Mouse (Mus musculus): ENCODE results near the gene Gucd1. TPM values are rescaled to one million over a fixed set of nuclear protein-coding genes. Genes with fewer than 3 reads are reported as not detected.
"Not testable (repeated sequence)": the region's sequence is repeated elsewhere in the genome, so short reads cannot be mapped to it uniquely, and the experiment has no call there.

The Gucd1 gene
- 17.5 and 18.2 TPM in 2 replicates for polyA plus RNA-seq (2015; fragmentation: Nextera tagmentation; extraction: Ambion mirVana)

DNA sequence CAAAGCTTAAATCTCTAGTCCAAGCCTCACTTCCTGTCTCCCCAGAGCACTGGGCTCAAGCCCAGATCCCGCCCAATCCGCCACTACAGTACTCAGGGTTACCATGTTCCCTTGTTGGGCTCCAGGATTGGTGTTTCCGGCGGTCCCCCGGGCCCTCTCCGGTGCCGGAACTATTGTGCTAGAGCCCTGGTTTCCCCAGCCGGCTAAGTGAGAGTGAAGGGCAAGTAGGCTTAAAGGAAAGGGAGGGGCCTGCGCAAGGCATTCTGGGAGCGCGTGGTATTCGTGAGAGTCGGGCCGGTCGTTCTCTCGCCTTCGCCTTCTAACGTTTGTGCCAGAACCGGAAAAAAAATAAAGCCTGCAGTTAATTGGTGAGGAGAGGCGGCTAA lies at the start of gene Gucd1:
TSS of gene Gucd1 (minus strand) at position 215 of the 386 bp plus-strand sequence.
- DNase-seq (ENCODE audit: low spot score), result peak; percentile 96

- DNase-seq (ENCODE audit: low spot score), result not testable (repeated sequence)
Observed at GRCm38 (mm10) chr10:75566765-75567164, 49.0 kb upstream of the Gucd1 start.

GRCm38 (mm10) chr10:75566321-75566720 lies 48.5 kb upstream of the Gucd1 start:
- DNase-seq (ENCODE audit: low spot score), result no peak

GRCm38 (mm10) chr10:75565906-75566305 lies 48.1 kb upstream of the Gucd1 start:
- no peak for DNase-seq (ENCODE audit: low spot score)

- peak; percentile 88 for DNase-seq (ENCODE audit: low spot score)
Observed at GRCm38 (mm10) chr10:75565436-75565835, 47.7 kb upstream of the Gucd1 start.

GRCm38 (mm10) chr10:75564687-75565265 lies 47.0 kb upstream of the Gucd1 start:
- DNase-seq (ENCODE audit: low spot score), result no peak

GRCm38 (mm10) chr10:75562596-75562995 lies 44.8 kb upstream of the Gucd1 start:
- no peak for DNase-seq (ENCODE audit: low spot score)

DNA sequence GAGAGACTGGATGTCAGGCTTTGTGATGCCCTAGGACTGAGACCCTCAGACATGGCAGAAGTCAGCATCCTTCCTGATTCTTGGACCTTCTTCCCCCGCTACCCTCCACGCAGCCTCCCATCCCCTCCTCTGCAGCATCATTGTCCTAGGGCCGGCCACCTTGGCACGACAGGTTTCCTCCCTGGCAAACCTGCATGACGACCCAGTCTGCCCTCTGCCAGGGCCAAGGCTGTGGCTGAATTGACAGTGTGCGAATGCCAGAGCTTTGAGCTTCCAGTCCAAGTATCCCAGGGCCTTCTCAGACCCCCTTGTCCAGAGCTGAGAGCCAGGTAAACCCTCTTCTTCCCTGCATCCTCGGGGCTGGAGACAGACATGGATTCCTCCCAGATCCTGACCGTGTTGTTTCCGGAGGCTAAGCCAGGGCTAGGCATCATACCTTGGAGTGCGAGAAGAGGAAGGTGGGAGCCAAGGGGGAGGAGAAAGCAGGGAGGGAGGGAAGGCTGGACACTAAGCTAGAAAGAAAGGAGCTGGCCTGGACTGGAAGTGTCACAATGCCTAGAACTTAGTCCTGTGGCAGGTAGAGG lies 43.4 kb upstream of the Gucd1 start, which contains the start of gene Ggt1:
TSS of gene Ggt1 (plus strand) at position 534 of the 584 bp plus-strand sequence.
- no peak for DNase-seq (ENCODE audit: low spot score)

- DNase-seq (ENCODE audit: low spot score), result no peak
Observed at GRCm38 (mm10) chr10:75560549-75560899, 42.8 kb upstream of the Gucd1 start.

DNA sequence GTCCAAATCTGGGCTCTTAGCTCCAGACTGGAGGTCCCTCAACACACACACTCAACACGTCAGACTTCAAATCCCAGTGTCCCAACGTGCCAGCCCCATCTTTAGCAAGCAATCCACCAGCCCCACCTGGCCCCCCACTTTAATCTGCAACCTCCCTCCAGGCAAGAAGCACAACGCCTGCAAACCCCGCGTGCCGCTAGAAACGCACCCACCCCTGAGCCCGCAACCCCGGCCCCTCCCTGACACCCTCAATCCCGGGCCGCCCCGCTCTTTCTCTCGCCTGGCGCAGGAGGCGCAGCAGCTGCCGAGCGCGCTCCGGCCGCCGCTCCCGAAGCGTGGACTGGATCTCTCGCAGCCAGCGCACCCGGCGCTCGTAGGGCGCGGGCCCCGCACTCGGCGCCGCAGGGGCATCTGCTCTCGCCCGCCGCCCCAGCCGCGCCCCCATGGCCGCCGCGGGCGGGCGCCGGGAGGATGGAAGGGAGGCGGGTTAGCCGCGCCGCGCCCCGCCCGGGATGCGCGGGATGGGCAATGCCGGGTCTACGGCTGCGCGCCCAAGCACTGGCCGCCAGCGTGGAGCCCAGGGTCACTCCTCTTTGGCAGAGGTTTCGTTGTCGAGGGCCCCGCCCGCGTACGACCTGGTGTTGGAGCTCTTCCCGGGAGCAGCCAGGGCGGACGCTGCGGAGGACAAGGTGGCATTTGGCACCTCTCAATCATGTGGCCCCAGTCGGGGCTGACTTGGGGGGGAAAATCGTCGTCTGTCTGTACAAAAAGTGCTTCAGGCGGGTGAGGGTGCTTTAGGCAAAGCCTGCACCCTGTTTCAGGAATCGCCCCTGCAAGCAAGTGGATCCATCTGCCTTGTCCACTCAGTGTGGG lies 42.1 kb upstream of the Gucd1 start, which contains the start of gene Lrrc75b:
TSS of gene Lrrc75b (minus strand) at position 655 of the 873 bp plus-strand sequence.
- no peak for DNase-seq (ENCODE audit: low spot score)

DNA sequence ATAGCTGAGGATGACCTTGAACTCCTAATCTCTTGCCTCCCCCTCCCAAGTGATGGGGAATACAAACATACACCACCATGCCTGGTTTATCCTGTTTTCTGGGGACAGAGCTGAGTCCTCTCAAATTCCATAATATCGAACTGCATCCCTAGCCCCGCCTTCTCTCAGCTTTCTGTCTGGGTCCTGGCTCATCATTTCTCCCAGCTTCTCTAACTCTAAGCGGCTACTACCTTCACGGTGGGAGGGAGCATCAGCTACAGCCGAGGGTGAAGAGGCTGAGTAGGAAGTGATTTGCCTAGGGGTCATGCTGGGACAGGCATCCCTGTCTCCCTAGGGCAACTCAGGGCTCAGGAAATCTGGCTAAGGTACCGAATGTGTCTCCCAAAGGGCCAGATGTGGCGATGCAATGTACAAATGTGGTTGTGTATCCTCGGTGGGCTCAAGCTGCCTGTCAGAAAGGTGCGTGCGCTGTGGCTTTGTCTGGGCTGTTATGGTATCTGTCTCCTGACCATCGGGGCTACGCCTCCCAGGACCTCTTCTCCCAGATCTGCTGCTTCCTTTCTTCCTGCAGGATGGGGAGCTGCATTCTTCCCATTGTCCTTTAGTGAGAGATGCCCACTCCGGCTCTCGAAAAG lies 41.4 kb upstream of the Gucd1 start:
- no peak for DNase-seq (ENCODE audit: low spot score)

- DNase-seq (ENCODE audit: low spot score), result no peak
Observed at GRCm38 (mm10) chr10:75558515-75558914, 40.7 kb upstream of the Gucd1 start.

DNA sequence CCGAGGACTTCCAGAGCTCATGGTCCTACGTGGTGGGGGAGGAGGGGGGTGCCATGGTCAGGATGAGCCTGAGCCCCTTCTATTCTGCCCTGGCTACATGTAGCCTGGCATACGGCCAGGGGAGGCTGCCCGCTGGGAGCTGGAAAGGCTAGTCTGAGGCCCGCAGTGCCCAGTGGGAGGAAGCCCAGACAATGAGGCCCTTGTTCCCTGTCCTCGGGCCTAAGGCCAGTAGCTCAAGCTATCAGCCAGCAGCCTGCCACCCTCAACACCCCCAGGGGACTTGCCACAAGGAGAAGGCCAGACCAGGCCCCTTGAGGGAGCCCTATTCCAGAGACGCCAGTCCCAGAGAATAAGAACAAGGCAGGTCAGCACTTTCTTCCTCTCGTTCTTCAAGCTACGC lies 38.3 kb upstream of the Gucd1 start:
- DNase-seq (ENCODE audit: low spot score), result no peak

DNA sequence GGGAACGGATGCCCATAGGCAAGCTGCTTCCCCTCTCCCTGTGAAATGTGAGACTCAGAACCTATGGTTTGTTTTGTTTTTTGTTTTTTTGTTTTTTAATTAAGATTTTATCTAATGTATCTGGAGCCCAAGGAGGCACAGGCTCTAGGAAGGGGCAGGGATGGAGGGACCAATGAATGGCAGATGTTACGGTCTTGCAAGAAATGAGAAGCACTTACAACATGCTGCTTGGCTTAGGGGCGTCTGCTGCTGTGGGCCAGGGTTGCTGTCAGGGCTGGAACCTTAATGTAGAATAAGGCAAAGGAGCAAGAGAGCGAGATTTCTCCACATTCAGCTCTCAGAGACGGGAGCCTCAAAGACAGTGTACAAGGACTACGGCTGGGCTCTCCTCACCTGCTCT lies 37.8 kb upstream of the Gucd1 start:
- no peak for DNase-seq (ENCODE audit: low spot score)

GRCm38 (mm10) chr10:75554090-75554489 lies 36.3 kb upstream of the Gucd1 start:
- DNase-seq (ENCODE audit: low spot score), result no peak

- DNase-seq (ENCODE audit: low spot score), result no peak
Observed at GRCm38 (mm10) chr10:75552701-75553450, 35.1 kb upstream of the Gucd1 start.

- no peak for DNase-seq (ENCODE audit: low spot score)
Observed at GRCm38 (mm10) chr10:75552106-75552505, 34.3 kb upstream of the Gucd1 start.

DNA sequence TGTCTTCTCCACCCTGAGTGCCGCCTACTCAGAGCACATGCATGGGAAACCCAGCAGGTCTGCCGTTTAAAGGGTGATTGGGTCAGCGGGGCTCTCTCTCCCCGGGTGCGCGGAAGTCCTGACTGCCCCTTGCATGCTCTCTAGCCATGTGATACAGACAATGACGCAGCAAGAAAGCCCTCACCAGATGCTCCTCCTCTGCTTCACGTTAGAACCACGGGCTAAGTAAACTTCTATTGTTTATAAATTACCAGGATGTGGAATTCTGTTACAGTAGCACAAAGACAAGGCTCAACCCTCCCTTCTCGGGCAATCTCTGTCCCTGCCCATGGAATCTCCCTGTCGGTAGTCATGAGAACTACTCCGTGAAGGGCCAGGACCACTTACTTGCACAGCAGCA lies 33.4 kb upstream of the Gucd1 start:
- no peak for DNase-seq (ENCODE audit: low spot score)

GRCm38 (mm10) chr10:75549886-75550285 lies 32.1 kb upstream of the Gucd1 start:
- DNase-seq (ENCODE audit: low spot score), result no peak

DNA sequence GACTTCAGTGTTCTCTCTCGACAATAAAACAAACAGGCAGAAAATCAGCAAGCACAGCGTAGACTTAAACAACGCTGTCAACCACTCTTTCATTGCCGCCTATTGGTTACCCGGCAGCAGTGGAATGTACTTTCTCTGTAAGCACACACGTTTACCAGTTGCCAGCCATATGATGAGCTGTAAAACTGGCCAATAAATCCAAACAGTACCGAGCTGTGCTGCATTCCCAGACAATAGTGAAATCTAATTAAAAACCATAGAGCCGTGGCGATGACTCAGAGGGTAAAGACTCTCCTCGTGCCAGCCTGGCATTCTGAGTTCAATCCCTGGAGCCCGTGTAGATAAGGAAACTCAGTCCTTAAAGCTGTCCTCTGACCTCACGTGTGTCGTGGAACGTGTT lies 30.7 kb upstream of the Gucd1 start:
- no peak for DNase-seq (ENCODE audit: low spot score)

GRCm38 (mm10) chr10:75547901-75548300 lies 30.1 kb upstream of the Gucd1 start:
- no peak for DNase-seq (ENCODE audit: low spot score)
